Mouse (Mus musculus): ENCODE results near the gene Cenps. TPM values are rescaled to one million over a fixed set of nuclear protein-coding genes. Genes with fewer than 3 reads are reported as not detected.

Cenps gene
- polyA plus RNA-seq, 1 experiment from 2014 or later: 21.9 TPM

Other genes with a start within 250 kb of the Cenps start
- 53.4 and 54.2 TPM in 2 replicates for gene Pex14, start 37.8 kb downstream of the Cenps start, polyA plus RNA-seq (2015; fragmentation: Nextera tagmentation; extraction: Ambion mirVana)
- gene Dffa, start 33.5 kb downstream of the Cenps start, polyA plus RNA-seq (2015; fragmentation: Nextera tagmentation; extraction: Ambion mirVana): 24.2 and 25.0 TPM in 2 replicates
- 1.2 and 1.3 TPM in 2 replicates for gene Cort, start 10.9 kb downstream of the Cenps start, polyA plus RNA-seq (2015; fragmentation: Nextera tagmentation; extraction: Ambion mirVana)
- gene Pgd, start 29.1 kb upstream of the Cenps start, polyA plus RNA-seq (2015; fragmentation: Nextera tagmentation; extraction: Ambion mirVana): 92.1 and 94.4 TPM in 2 replicates
- gene Kif1b, start 170.1 kb upstream of the Cenps start, polyA plus RNA-seq (2015; fragmentation: Nextera tagmentation; extraction: Ambion mirVana): 135 and 141 TPM in 2 replicates